Mouse (Mus musculus): ENCODE measurements around the gene Olfr1054.
"Not testable (repeated sequence)": the region's sequence is repeated elsewhere in the genome, so short reads cannot be mapped to it uniquely, and the experiment has no call there.

The Olfr1054 gene

GRCm38 (mm10) chr2:86335333-86335732 lies at the start of gene Olfr1054:
Gene Olfr1054, minus strand, starts transcription at chr2:86335433.
- DNase-seq (ENCODE audit: low spot score) = no peak

- DNase-seq (ENCODE audit: low spot score) = no peak
These were observed 43.1 kb upstream of the Olfr1054 start, which contains the start of gene Olfr1057 for GRCm38 (mm10) chr2:86378293-86378692. Gene Olfr1057, minus strand, starts transcription at chr2:86378393.

- DNase-seq (ENCODE audit: low spot score) = not testable (repeated sequence)
These were observed 31.1 kb upstream of the Olfr1054 start for GRCm38 (mm10) chr2:86366342-86366741.

- no peak for DNase-seq (ENCODE audit: low spot score)
These were observed 27.1 kb upstream of the Olfr1054 start, which contains the start of gene Olfr1056 for GRCm38 (mm10) chr2:86362369-86362768. Gene Olfr1056, minus strand, starts transcription at chr2:86362469.

- not testable (repeated sequence) for DNase-seq (ENCODE audit: low spot score)
These were observed 16.5 kb upstream of the Olfr1054 start for GRCm38 (mm10) chr2:86351751-86352150.

- DNase-seq (ENCODE audit: low spot score) = no peak
These were observed 15.0 kb upstream of the Olfr1054 start, which contains the start of gene Olfr1055 for GRCm38 (mm10) chr2:86350184-86350583. Gene Olfr1055, minus strand, starts transcription at chr2:86350284.

GRCm38 (mm10) chr2:86315184-86315583 lies 20.0 kb downstream of the Olfr1054 start, which contains the start of gene Olfr1053:
Gene Olfr1053, minus strand, starts transcription at chr2:86315284.
- no peak for DNase-seq (ENCODE audit: low spot score)

- DNase-seq (ENCODE audit: low spot score) = no peak
These were observed 43.1 kb downstream of the Olfr1054 start, which contains the start of gene Olfr1052 for GRCm38 (mm10) chr2:86292155-86292554. Gene Olfr1052, plus strand, starts transcription at chr2:86292455.
